Mouse (Mus musculus): Measurements from ENCODE around the gene Snhg11.
A peak's percentile ranks its signal among the peaks of the same experiment; 100 is the strongest.

The Snhg11 gene

DNA sequence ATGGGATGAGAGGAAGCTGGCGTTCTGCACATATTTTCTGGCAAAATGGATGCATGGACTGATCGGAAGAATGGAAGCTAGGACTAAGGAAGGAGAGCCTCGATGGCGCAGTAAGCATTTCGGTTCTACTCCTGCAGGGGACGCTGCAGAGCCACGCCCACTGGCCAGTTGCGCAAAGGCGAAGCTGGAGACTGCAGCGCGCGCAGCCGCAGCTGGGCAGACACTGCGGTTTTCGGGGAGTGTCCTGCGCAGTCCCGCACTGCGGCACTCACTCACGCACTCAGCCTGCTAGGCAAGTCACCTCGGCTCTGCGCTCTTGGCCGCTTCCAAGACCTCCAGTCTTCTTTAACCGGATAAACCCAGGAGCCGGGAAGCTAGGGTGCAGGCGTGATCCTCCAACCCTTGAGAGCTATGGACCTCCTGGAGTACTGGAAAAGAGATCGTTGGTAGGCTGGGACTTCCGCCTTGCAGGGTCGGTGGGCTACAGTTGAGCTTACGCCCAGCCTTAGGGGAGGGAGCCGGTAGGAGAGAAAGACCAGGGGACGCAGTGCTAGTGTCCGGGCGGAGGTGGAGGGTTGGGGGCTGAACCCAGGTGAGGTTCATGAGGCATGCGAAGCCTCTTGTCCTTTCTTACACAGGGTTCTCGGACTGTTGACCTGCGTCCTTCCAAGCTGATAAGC lies at the start of gene Snhg11:
Snhg11 (plus strand) TSS at position 196 of the 680 bp plus-strand sequence.
- peak; percentile 92 to 96 for DNase-seq (ENCODE audit: low spot score in 2 of 2)

DNA sequence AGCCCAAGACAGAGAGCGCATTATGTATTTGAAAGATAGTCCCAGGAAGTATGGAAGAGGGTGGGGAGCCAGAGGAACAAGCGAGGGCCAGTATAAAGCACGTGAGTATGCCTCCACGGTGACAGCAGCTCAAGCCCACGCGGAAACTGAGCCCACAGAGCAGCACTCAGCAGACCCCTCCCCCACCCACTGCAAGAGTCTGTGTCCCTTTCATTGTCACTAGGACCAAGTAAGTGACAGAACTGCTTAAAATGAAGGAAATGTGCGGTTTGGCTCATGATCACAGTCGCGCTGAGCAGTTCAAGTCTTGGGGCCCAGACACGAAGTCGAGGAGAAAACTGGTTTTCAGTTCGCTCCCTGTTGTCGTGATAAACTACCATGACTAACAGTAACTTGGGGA lies 41.1 kb upstream of the Snhg11 start:
- no peak for DNase-seq (ENCODE audit: low spot score in 2 of 2)

DNA sequence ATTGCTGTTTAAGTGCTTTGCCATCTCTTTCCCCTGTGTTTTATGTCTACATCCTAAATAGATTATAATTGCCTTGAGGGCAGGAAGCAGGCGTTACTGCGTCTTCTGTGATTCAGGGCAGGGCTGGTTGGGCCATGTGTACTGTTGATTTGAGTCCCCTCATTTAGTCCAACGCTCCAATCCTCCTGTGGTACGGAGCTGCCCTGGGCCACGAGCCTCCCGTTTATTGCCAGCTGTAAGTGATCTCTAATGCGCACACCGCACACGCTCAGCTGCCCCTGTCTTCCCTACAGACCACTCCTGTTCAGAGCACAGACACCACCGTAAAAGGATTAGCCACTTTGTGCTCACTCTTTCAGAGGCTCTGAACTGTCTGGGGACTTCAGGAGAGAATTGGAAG lies 37.7 kb upstream of the Snhg11 start:
- no peak for DNase-seq (ENCODE audit: low spot score in 2 of 2)

DNA sequence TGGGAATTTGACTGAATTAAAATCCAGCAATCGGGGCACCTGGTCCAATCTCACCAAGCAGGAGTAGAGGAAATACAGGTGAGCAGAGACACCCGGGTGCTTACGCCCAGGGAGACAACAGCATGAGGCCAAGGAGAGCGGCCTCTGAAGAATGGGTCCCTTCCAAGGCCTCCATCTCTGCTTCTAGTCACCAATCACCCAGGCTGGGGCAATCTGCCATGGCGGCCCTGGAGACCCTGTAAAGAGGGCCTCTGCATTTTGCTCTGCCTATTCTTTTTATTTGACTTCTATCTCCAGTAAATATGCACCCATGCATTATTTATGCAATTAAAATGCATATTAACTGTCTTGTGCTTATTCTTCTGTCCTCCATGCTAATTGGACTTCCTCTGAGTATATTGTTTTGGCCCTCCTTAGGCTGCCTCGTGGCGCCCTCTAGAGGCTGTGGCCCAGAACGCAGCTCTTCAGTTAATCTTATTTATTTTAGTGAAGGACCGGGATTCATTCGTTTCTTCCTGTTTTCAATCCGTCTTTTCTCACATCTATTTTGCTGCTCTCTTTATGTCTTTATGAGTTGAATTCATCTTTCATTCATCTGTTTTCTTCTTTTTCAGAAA lies 35.4 kb upstream of the Snhg11 start:
- DNase-seq (ENCODE audit: low spot score in 2 of 2): peak; percentile 56 to 60

DNA sequence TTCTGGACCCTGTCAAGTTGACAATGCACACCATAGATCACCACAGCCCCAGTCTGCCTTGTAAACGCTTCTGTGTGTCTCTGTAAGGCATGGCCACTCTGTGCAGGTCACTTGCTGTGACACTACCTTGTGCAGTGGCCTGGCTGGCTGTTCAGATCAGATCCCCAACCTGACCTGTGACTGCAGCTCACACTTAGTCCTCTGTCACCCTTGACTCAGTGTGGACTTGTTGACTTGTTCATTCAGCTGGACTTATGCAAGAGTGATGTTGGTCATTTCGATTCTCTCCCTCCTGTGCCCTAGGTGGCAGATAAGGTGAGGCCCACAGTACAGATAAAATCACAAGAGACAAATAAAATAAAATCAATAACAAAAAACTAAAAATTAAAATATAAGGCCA lies 34.1 kb upstream of the Snhg11 start:
- no peak for DNase-seq (ENCODE audit: low spot score in 2 of 2)

DNA sequence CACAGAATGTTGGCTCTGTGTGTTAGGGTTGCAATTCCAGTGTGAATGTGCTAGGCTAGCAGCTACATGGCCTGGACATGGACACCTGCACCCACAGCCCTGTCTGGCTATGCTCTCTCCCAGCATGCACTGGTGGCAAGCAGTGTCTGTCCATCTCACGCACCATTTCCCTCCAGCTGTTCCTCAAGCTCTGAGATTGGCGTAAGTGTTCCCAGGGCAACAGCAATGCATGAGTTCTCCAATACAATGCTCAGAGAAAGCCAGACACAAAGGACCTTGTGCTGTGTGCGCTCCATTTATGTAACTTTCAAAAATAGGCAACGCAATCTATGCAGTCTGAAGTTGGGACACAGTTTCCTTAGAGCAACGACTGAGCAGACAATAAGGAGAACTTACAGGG lies 31.9 kb upstream of the Snhg11 start:
- no peak for DNase-seq (ENCODE audit: low spot score in 2 of 2)

DNA sequence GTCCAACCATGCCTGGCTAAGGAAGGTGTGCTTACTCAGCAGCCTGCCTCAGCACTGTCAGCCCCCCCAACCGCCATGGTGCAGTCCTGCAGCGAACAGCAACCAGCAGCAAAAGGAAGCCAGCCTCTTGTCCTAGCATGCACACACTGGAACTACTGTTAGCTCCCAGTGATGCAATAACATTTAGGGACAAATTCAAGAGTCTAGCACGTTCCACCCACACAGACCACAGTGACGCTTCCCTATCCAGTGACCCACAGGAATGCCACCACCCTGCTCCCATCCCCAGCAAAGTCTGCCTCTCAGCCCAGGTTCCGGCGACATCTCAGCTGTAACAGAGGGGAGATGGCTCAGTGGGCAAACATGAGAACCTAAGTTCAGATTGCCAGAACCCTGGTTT lies 29.0 kb upstream of the Snhg11 start:
- DNase-seq (ENCODE audit: low spot score in 2 of 2): no peak

DNA sequence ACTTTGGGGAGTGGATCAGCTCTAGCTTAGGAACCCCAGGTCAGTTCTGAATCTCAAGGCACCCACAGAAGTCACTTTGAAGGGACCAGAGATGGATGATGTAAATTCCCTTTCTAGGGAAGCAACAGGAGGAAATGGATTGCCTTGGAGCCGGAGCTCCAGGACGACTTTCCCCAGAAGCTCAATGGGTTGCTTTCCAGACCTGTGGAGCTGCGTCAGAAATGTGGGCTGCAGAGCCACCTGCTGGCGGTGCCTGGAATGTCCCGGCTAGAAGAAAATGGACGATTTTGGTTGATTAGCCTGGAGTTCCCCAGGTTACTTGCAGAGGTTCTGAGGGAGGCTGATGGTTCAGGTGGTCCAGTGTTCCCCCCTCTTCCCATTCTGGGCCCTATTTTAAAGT lies 27.6 kb upstream of the Snhg11 start:
- DNase-seq (ENCODE audit: low spot score in 2 of 2): peak; percentile 68 to 76

DNA sequence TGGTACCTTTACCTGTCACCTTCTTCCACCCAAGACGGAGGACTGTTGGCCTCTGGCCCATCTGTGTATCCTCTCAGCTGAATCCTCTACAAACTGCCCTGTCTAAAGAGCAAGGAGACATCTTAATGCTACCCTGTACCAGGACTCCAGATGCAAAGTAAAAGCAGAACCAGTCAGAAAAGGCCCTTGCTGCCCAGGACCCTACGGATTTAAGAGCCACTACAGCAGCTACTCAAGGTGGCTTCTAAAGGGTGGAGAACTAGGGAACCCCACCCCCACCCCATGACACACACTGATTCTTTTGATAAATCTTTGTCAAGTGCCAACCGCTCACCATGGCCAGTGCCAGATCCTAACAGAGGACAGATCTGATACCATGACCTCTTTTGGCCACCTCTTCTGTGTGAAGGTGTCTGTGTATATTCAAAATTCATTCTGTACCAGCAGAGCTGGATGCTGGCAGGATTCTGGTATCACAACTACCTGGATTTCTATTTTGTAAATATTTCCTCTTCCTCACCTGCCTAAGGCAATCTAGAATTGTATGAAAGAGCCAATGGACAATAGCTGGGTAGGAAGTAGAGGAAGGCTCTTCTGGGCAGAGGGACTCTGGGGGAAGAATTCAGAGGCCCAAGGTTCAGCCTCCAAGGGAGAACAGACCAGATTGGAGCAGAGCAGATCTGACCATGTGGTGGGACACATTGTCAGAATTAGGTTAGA lies 22.5 kb upstream of the Snhg11 start:
- DNase-seq (ENCODE audit: low spot score in 2 of 2): no peak

DNA sequence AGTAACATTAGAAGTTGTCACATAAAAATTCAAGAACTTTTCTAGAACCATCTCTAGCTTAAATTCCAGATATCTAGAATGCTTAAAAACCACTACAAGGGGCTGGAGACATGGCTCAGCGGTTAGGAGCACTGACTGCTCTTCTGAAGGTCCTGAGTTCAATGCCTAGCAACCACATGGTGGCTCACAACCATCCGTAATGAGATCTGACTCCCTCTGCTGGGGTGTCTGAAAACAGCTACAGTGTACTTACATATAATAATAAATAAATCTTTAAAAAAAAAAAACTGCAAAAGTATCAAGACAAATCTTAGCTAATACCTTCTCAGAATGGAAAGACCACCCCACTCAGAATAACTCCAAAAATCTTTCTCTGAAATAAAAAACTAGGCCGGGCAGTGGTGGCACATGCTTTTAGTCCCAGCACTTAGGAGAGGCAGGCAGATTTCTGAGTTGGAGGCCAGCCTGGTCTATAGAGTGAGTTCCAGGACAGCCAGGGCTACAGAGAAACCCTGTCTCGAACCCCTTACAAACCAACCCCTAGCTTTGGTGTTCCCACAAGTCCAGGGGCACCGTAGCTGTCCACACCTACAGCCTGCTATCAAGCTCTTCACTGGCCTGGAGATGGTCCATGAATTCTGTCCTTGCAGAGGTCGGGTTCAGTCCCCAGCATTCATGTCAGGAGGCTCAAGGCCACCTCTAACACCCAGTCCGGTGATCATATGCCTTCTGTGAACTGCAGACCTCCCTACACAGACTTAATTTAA lies 20.9 kb upstream of the Snhg11 start:
- DNase-seq (ENCODE audit: low spot score in 2 of 2): no peak

DNA sequence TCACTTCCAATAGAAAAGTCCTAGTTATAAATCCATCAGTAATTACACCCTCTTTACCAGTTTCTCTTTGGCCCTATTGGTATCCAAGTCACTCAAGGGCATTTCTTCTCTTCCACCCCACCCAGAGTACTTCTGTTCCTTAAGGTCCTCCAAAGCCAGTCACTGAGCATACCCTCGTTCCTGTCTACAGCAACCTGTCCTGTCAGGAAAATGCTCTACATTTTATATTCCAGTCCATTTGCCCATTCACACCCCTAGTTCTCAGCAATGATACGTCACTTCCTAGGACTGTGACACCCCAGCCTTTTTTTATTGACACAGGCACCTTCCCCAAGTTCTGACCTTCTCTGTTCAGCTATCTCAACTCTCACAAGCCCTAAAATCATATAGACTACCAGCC lies 20.2 kb upstream of the Snhg11 start:
- no peak for DNase-seq (ENCODE audit: low spot score in 2 of 2)

DNA sequence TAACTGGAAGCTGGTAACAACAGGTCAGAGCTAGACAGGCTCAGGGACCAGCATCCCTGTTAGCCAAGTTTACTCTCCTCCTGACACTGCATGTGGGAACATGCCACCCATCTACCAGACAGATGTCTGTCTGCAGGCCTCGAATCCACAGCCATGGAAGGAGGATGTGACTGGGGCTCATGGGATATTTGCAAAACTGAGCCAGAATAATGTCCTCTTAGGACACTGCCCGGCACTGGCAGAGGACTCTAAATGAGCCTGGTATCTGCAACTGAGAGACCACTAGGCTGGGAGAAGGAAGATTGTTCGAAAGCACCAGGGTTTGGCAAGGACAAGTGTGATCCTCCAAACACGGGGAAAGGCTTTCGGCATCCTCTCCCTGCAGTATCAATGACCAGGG lies 19.3 kb upstream of the Snhg11 start:
- no peak for DNase-seq (ENCODE audit: low spot score in 2 of 2)

DNA sequence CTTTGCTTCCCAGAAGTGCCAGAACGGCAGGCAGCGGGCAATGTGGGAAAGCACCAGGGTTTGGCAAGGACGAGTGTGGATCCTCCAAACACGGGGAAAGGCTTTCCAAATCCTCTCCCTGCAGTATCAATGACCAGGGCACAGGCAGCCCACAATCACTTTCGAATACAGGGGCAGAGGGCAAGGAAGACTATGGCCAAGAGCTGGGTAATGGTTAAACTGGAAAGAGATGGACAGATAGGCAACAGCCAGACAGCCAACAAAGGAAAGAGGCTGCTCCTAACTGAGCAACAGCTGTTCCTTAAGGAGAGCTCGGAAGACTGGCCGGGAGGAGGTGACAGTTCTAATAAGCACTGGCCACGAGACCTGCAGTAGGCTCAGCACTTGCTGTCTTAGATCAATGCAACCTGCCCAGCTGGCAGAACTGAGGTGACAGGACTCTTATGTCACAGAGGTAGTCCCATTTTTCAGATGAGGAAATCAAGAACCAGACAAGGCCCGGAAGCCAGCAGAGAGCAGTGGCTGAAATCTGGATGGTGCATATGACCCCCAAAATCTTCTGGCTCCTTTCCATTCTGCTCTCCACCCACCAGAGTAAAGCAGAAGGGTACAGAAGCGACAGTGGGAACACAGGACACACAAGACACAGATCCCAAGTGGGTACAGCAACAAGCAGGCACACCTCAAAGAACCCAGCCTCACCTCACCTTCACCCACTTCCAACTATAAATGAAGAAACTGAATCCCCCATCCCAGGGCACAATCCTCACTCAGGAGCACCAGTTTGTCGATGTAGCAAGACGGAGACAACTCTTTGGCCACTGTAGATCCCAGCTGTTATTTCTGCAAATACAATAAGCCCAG lies 15.4 kb upstream of the Snhg11 start:
- no peak for DNase-seq (ENCODE audit: low spot score in 2 of 2)

DNA sequence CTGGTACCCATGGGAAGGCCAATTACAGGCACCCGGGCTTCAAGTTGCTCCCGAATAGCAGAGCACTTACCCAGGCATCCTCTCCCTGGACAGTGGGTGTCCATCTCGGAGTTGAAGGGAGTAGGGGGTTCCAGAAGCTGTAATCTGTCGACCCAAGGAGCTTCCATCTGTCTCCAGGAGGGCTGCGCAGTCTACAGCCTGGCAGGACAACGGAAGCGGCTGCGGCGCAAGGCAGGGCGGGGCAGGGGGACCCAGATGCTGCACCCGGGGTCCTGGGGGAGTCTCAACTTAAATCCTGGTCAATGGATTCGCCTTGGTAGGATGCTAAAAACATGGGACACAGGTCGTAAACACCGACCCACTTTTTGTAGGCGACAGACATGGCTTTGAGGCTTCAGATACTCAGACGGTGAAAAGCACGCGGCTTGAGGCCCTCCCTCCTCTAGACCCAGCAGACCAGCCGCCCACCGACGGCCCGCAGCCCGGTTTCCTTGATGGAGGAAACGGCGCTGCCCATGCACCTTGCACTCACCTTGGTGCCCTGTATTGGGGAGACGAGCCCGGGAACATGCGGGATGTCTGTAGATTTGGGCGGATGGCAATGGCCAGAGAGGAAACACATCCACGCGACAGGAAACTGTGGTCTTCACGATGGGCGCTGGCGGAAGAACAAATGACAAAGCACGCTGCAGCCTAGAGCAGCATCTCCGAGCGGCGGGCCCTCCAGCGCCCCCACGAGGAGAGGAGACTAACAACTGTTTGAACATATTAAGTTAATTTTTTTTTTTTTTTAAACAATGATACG lies 14.4 kb upstream of the Snhg11 start:
- peak; percentile 83 to 91 for DNase-seq (ENCODE audit: low spot score in 2 of 2)

DNA sequence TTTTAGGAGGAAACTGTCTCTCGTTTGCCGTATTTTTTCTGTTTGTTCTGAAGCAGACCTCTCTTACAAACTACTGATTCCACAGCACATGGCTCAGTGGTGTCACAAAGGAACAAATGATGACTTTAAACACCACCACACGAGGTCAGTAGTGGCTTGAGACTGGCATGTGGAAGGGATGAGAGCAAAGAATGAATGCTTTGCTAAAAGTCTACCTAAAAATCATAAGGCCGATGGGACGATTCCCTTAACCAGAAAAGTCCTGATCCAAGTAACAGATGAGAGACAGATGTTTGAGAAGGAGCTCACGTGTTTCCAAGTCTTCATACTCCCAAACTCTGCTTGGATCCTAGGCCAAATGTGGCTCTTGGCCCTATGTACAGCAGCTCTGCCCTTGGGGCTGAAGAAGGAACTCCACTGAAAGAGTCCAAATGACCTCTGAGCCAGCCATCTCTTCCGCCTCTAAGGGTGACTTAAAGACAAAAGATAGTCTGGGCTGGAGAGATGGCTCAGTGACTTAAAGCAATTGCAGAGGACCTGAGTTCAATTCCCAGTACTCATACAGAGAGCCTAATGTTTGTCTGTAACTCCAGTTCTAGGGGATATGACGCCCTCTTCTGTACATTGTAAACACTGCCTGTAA lies 13.6 kb upstream of the Snhg11 start:
- DNase-seq (ENCODE audit: low spot score in 2 of 2): peak in 1 of 2 experiments; percentile 25

DNA sequence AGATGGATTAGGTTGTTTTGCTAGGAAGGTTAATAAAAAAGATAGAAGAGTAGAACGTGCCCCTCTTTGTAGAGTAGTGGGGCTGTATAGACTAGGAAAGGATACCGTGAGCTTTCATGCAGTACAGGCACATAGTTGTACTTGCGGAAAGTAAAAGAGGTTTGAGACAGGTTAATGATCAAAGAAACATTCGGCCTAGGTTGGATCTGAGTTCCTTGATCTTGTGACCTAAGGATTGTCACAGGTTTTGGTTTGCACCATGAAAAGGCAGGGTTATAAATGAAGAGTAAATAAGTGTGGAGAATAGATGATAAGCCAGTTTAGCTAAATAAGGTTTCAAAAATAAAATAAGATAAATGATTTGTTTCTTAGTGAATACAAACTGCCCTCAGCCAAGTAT lies 11.3 kb upstream of the Snhg11 start:
- DNase-seq (ENCODE audit: low spot score in 2 of 2): no peak

DNA sequence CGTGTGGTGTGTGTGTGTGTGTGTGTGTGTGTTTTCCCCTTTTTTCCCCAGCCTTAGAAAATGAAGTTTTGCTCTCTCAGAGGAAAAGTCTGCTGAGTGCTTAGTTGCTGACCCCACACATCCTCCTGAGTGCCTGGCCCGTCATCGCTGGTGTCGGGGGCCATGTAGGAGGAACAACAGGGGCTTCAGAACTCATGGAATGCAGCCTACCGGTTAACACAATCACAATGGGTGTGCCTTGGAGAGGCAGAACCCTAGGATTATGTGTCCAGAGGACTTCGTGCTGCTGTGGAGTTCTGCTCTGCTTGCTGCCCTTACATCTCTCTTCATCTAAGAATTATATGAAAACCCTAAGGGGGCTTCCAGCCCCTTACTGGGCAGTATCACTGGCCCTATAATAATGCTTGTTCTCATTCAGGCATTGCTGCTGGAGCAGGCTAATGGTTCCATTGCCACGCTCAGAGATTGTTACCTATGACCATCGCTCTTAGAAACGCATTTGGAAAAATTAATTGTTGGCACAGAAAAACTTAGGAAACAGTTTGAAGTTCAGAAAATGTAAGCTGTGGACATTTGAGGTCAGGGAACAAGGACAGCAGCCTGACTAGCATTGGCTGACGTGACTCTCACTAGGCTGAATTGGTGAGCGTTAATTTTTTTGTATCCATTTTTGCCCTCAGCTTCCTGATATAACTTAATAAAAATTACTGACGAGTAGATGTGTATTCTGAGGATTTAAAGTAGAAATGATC lies 10.2 kb upstream of the Snhg11 start:
- no peak for DNase-seq (ENCODE audit: low spot score in 2 of 2)

DNA sequence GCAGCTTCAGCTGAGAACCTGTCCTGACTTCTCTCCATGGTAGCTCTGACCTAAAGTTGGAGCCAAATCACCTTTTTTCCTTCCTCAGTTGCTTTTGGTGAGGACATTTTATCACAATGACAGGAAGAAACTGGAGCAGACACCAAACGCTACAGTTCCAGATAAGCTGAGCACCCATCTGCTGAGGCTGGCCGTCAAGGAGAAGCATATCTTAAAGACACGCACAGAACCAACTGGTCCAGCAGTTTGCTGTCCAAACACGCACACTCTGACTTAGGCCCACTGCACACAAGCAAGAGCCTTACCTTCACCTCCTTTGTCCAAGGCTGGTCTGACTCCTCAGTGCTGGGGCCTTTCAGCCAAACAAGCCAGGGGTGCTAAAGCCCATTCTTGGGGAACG lies 7.8 kb upstream of the Snhg11 start:
- DNase-seq (ENCODE audit: low spot score in 2 of 2): no peak

DNA sequence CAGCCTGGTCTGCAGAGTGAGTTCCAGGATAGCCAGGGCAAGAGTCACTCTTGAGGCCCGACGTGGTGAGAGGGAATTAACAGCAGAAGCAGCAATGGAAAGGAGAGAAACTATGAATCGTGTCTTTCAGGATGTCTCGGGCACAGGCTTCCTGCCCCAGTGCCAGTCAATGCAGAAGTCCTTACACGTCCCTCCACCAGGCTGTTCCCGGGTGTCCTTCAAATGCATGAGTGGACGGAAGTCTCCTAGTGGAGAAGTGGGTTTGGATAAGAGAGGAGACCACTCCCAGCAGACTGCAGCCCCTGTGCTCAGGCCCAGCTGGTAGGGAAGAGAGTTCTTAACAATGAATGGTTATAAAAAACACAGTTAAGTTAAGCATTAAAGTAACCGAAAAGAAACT lies 7.1 kb upstream of the Snhg11 start:
- DNase-seq (ENCODE audit: low spot score in 2 of 2): no peak

Data from frontal cortex, postnatal 36 days (tissue).